Mouse (Mus musculus): ENCODE measurements around the gene Gm49355.

- no peak for TF ChIP-seq CTCF (IDR thresholded peaks at IDR 0.05; ENCODE audit: low read depth, low read length)
- TF ChIP-seq POLR2A (IDR thresholded peaks at IDR 0.05; ENCODE audit: insufficient read depth, low read length): no peak
- no peak for TF ChIP-seq EP300 (IDR thresholded peaks at IDR 0.05; ENCODE audit: insufficient read depth, low read depth, low read length)
Observed at GRCm38 (mm10) chr14:12299654-12300053, 15.9 kb downstream of the Gm49355 start.
